Mouse (Mus musculus) olfactory bulb, adult 2 months (tissue): ENCODE data around the gene Nr1i3.

Experiments
- CTCF ChIP-seq: fragments of 200-500 bp; IDR thresholded peaks from 2 replicates; pipeline ENCODE4 v1.5.1; 2012; ENCODE audit warnings: low read depth, mild to moderate bottlenecking, low read length, moderate library complexity; ENCODE audit not compliant: insufficient read depth
- POLR2A ChIP-seq: fragments of 200-500 bp; IDR thresholded peaks from 2 replicates; pipeline ENCODE4 v1.6.1; 2012; ENCODE audit warnings: mild to moderate bottlenecking, low read depth, low read length, moderate library complexity; ENCODE audit not compliant: insufficient read depth

- TF ChIP-seq POLR2A (no peak), CTCF (no peak)
Observed at GRCm38 (mm10) chr1:171226780-171227179, 13.0 kb downstream of the Nr1i3 start.
